Mouse (Mus musculus): ENCODE measurements around the gene Foxa2. TPM values are rescaled to one million over a fixed set of nuclear protein-coding genes. Genes with fewer than 3 reads are reported as not detected.

Foxa2 gene
- polyA plus RNA-seq, 1 experiment from 2014 or later = 0.55 TPM

DNA sequence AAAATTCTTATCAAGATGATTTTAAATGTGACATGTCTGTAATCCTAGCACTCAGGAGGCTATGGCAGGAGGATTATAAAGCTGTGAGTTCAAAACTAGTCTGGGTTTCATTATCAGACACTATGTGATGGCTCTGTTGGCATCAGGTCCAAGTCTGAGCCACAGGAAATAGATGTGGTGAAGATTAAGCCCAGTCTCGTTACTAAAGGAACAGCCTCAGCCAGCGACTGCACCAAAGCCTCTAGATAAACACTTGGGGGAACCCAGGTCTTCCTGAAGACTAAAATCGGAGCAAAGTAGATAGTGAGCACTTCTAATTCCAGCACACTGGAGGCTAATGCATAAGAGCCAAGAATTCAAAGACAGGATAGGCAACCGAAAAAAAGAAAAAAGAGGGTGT lies 52.9 kb downstream of the Foxa2 start:
- no peak overlapping the region for H3K4me2 ChIP-seq
- ATAC-seq (replicated peaks; ENCODE audit: insufficient number of reproducible peaks, insufficient read depth, low FRiP score, low read depth) = no peak

DNA sequence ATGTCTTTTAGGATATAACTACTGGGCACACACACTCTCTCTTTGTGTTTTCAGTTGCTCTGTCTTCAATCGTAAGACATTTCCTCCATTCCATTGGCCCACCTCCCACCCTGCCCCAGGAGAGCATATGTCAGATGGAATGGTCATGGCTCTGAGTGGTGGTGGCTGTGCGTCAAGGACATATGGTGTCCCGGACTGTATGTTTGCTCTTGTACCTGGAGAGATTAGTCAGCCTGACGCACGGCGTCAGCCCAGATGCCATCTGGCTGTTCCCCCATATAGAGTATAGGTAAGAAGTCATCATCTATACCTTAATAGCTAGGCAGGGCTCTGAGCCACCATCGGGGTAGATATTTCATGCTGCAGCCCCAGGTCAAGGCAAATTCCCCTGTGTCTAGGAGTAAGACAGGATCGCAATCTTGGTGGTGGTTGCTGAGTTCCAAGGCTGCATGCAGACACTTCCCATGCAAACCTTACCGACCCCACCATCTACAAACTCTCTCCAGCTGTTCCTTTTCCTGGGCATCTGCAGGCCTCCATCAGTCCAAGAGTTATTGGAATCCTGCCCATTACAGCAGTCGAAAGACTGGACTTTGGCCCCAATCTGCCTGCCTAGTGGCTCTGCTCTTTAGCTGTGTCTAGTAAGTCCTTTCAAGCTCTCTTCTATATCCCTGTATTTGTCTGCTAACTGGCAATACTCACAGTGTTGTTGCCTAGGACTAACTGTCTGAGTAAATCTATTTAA lies 53.7 kb downstream of the Foxa2 start:
- H3K4me2 ChIP-seq = no peak overlapping the region
- 81% methylated on average over 10 of the region's 10 CpGs for WGBS
- H3K4me1 ChIP-seq (replicated peaks) = no peaks in the 10 kb centered on the region
- no peaks in the 10 kb centered on the region for H3K36me3 ChIP-seq
- H3K9ac ChIP-seq = no peak overlapping the region
- H3K27me3 ChIP-seq = no peaks in the 10 kb centered on the region
- no peak for ATAC-seq (replicated peaks; ENCODE audit: insufficient number of reproducible peaks, insufficient read depth, low FRiP score, low read depth)
- H3K4me3 ChIP-seq = no peak overlapping the region
- no peaks in the 10 kb centered on the region for H3K9me3 ChIP-seq (replicated peaks)
- no peak overlapping the region for H3K27ac ChIP-seq

More for the DNA sequence above, 52.9 kb downstream of the Foxa2 start:
- Histone ChIP-seq H3K4me1 (replicated peaks) (no peaks in the 10 kb centered on the region), H3K9ac (no peak overlapping the region), H3K4me3 (no peak overlapping the region), H3K36me3 (no peaks in the 10 kb centered on the region), H3K27ac (no peak overlapping the region), H3K27me3 (no peaks in the 10 kb centered on the region), H3K9me3 (replicated peaks) (no peaks in the 10 kb centered on the region)
- WGBS = 36% methylated on average over 4 of the region's 4 CpGs

Small RNAs within 50 kb of the gene (microRNA-seq; reads per million reads assigned to microRNA genes)
- gene Gm27420 = not detected
